Mouse (Mus musculus): Measurements from ENCODE around the gene Fmo6. TPM values are rescaled to one million over a fixed set of nuclear protein-coding genes. Genes with fewer than 3 reads are reported as not detected.

The Fmo6 gene
- polyA plus RNA-seq, 1 experiment, result not detected

- TF ChIP-seq POLR2A (IDR thresholded peaks at IDR 0.05; ENCODE audit: borderline replicate concordance, extremely low read depth, insufficient read depth, insufficient read length, poor library complexity, severe bottlenecking) (no peak), CTCF (IDR thresholded peaks at IDR 0.05; ENCODE audit: borderline replicate concordance, extremely low read depth, insufficient read depth, insufficient read length) (no peak)
- DNase-seq (ENCODE audit: low read depth), result no peak
Observed at GRCm38 (mm10) chr1:162912085-162912484, 25.2 kb downstream of the Fmo6 start.

GRCm38 (mm10) chr1:162901879-162902278, 35.4 kb downstream of the Fmo6 start:
- DNase-seq (ENCODE audit: low read depth), result peak; percentile 77
- TF ChIP-seq CTCF (IDR thresholded peaks at IDR 0.05; ENCODE audit: borderline replicate concordance, extremely low read depth, insufficient read depth, insufficient read length) (no peak), POLR2A (IDR thresholded peaks at IDR 0.05; ENCODE audit: borderline replicate concordance, extremely low read depth, insufficient read depth, insufficient read length, poor library complexity, severe bottlenecking) (no peak)

- TF ChIP-seq POLR2A (IDR thresholded peaks at IDR 0.05; ENCODE audit: borderline replicate concordance, extremely low read depth, insufficient read depth, insufficient read length, poor library complexity, severe bottlenecking) (no peak), CTCF (IDR thresholded peaks at IDR 0.05; ENCODE audit: borderline replicate concordance, extremely low read depth, insufficient read depth, insufficient read length) (no peak)
- DNase-seq (ENCODE audit: low read depth), result no peak
Observed at GRCm38 (mm10) chr1:162897838-162898811, 39.2 kb downstream of the Fmo6 start, which contains the start of gene Fmo2. Gene Fmo2 (minus strand): TSS chr1:162898726.

GRCm38 (mm10) chr1:162895900-162896299, 41.4 kb downstream of the Fmo6 start:
- no peak for TF ChIP-seq POLR2A (IDR thresholded peaks at IDR 0.05; ENCODE audit: borderline replicate concordance, extremely low read depth, insufficient read depth, insufficient read length, poor library complexity, severe bottlenecking)
- peak; percentile 73; the same call in 1 of the 2 replicates for TF ChIP-seq CTCF (IDR thresholded peaks at IDR 0.05; ENCODE audit: borderline replicate concordance, extremely low read depth, insufficient read depth, insufficient read length)

GRCm38 (mm10) chr1:162893014-162893413, 44.3 kb downstream of the Fmo6 start:
- no peak for TF ChIP-seq POLR2A (IDR thresholded peaks at IDR 0.05; ENCODE audit: borderline replicate concordance, extremely low read depth, insufficient read depth, insufficient read length, poor library complexity, severe bottlenecking)
- no peak for TF ChIP-seq CTCF (IDR thresholded peaks at IDR 0.05; ENCODE audit: borderline replicate concordance, extremely low read depth, insufficient read depth, insufficient read length)
- no peak for DNase-seq (ENCODE audit: low read depth)

More at GRCm38 (mm10) chr1:162895900-162896299, 41.4 kb downstream of the Fmo6 start:
- DNase-seq (ENCODE audit: low read depth), result peak; percentile 76

- TF ChIP-seq POLR2A (IDR thresholded peaks at IDR 0.05; ENCODE audit: borderline replicate concordance, extremely low read depth, insufficient read depth, insufficient read length, poor library complexity, severe bottlenecking) (no peak), CTCF (IDR thresholded peaks at IDR 0.05; ENCODE audit: borderline replicate concordance, extremely low read depth, insufficient read depth, insufficient read length) (no peak)
- no peak for DNase-seq (ENCODE audit: low read depth)
Observed at GRCm38 (mm10) chr1:162891980-162892451, 45.3 kb downstream of the Fmo6 start.

GRCm38 (mm10) chr1:162888646-162889045, 48.7 kb downstream of the Fmo6 start:
- no peak for DNase-seq (ENCODE audit: low read depth)
- TF ChIP-seq CTCF (IDR thresholded peaks at IDR 0.05; ENCODE audit: borderline replicate concordance, extremely low read depth, insufficient read depth, insufficient read length) (no peak), POLR2A (IDR thresholded peaks at IDR 0.05; ENCODE audit: borderline replicate concordance, extremely low read depth, insufficient read depth, insufficient read length, poor library complexity, severe bottlenecking) (no peak)

- no peak for TF ChIP-seq CTCF (IDR thresholded peaks at IDR 0.05; ENCODE audit: borderline replicate concordance, extremely low read depth, insufficient read depth, insufficient read length)
- TF ChIP-seq POLR2A (IDR thresholded peaks at IDR 0.05; ENCODE audit: borderline replicate concordance, extremely low read depth, insufficient read depth, insufficient read length, poor library complexity, severe bottlenecking), result no peak
Observed at GRCm38 (mm10) chr1:162887644-162888043, 49.7 kb downstream of the Fmo6 start.

GRCm38 (mm10) chr1:162886138-162886816, 51.0 kb downstream of the Fmo6 start:
- no peak for TF ChIP-seq POLR2A (IDR thresholded peaks at IDR 0.05; ENCODE audit: borderline replicate concordance, extremely low read depth, insufficient read depth, insufficient read length, poor library complexity, severe bottlenecking)
- TF ChIP-seq CTCF (IDR thresholded peaks at IDR 0.05; ENCODE audit: borderline replicate concordance, extremely low read depth, insufficient read depth, insufficient read length), result no peak
- DNase-seq (ENCODE audit: low read depth), result no peak

More at GRCm38 (mm10) chr1:162887644-162888043, 49.7 kb downstream of the Fmo6 start:
- no peak for DNase-seq (ENCODE audit: low read depth)

GRCm38 (mm10) chr1:162882681-162883080, 54.6 kb downstream of the Fmo6 start:
- TF ChIP-seq POLR2A (IDR thresholded peaks at IDR 0.05; ENCODE audit: borderline replicate concordance, extremely low read depth, insufficient read depth, insufficient read length, poor library complexity, severe bottlenecking) (no peak), CTCF (IDR thresholded peaks at IDR 0.05; ENCODE audit: borderline replicate concordance, extremely low read depth, insufficient read depth, insufficient read length) (no peak)
- no peak for DNase-seq (ENCODE audit: low read depth)
